Mouse (Mus musculus): ENCODE results near the gene Clock.

The Clock gene

GRCm38 (mm10) chr5:76179791-76180190, 124.8 kb downstream of the Clock start:
- no peak for DNase-seq (ENCODE audit: low read depth, low spot score)

- no peak for DNase-seq (ENCODE audit: low read depth, low spot score)
Observed at GRCm38 (mm10) chr5:76179171-76179570, 125.4 kb downstream of the Clock start.

- DNase-seq (ENCODE audit: low read depth, low spot score): peak; percentile 48
Observed at GRCm38 (mm10) chr5:76177664-76178063, 126.9 kb downstream of the Clock start.

GRCm38 (mm10) chr5:76176841-76177240, 127.8 kb downstream of the Clock start:
- DNase-seq (ENCODE audit: low read depth, low spot score): no peak

- peak; percentile 64 for DNase-seq (ENCODE audit: low read depth, low spot score)
Observed at GRCm38 (mm10) chr5:76176411-76176810, 128.2 kb downstream of the Clock start.

- no peak for DNase-seq (ENCODE audit: low read depth, low spot score)
Observed at GRCm38 (mm10) chr5:76175051-76175450, 129.5 kb downstream of the Clock start.

GRCm38 (mm10) chr5:76171039-76171438, 133.6 kb downstream of the Clock start:
- DNase-seq (ENCODE audit: low read depth, low spot score): no peak

- DNase-seq (ENCODE audit: low read depth, low spot score): peak; percentile 75
Observed at GRCm38 (mm10) chr5:76170522-76170921, 134.1 kb downstream of the Clock start.

- no peak for DNase-seq (ENCODE audit: low read depth, low spot score)
Observed at GRCm38 (mm10) chr5:76164827-76165226, 139.8 kb downstream of the Clock start.

GRCm38 (mm10) chr5:76163828-76164390, 140.7 kb downstream of the Clock start:
- DNase-seq (ENCODE audit: low read depth, low spot score): no peak

GRCm38 (mm10) chr5:76162926-76163325, 141.7 kb downstream of the Clock start:
- DNase-seq (ENCODE audit: low read depth, low spot score): no peak

GRCm38 (mm10) chr5:76161491-76161890, 143.1 kb downstream of the Clock start:
- DNase-seq (ENCODE audit: low read depth, low spot score): no peak

- no peak for DNase-seq (ENCODE audit: low read depth, low spot score)
Observed at GRCm38 (mm10) chr5:76160086-76160485, 144.5 kb downstream of the Clock start.
